Mouse (Mus musculus) cerebellum, adult 18-20 months (tissue): ENCODE measurements at regions not wholly inside any gene's neighbourhood (a gene's known extent, or its start where the extent isn't known, plus 50 kb on each side); places are given as distances from the start of the nearest gene placed in this dataset.

Source experiments
- DNase-seq, 2 experiments: peaks; one replicate each; pipeline ENCODE4 v3.0.0; 2021

DNA sequence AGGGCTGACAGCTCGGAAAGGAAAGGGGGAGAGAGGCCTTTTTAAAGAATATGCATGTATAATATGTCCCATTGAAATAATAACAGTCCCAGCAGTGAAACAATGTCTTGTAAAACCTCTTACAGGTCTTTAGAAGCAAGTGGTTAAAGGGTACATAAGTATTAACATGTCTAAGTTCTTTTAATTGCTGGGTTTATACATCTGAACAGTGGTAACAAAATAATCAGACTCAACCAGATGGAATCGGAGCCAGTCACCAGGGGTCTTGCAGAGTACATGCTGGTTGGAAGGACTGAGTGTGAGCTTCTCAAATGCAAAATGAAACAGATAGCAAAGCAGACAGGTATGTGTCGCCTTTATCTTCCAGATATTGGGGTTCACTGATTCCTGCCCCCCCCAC lies 317.3 kb downstream of the Nsun3 start:
- DNase-seq: no peak

DNA sequence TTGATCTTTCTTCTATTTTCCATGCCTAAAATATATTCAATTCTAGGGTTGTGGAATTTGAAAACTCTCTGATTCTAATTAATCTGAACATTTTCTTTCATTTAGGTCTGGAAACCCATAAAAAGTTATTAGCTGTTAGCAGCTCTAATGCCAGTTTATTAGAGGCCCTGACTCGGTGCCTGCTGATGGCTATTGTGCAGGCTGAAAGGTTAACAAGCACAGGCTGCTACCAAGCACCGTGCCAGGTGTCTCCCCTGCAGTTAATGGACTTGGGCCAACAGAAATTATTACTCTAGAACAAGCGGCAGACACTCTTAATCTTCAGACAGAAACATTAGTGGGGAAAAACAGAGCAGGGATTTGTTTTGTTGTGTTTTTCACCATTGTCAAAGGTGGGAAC lies 317.8 kb downstream of the Nsun3 start:
- DNase-seq: peak in 1 of 2 experiments; percentile 2

- DNase-seq: no peak
These were observed 326.6 kb downstream of the Nsun3 start for GRCm38 (mm10) chr16:62459949-62460551.

GRCm38 (mm10) chr16:62449735-62450134 lies 336.9 kb downstream of the Nsun3 start:
- DNase-seq: no peak

- no peak for DNase-seq
These were observed 339.2 kb downstream of the Nsun3 start for GRCm38 (mm10) chr16:62447380-62447779.

DNA sequence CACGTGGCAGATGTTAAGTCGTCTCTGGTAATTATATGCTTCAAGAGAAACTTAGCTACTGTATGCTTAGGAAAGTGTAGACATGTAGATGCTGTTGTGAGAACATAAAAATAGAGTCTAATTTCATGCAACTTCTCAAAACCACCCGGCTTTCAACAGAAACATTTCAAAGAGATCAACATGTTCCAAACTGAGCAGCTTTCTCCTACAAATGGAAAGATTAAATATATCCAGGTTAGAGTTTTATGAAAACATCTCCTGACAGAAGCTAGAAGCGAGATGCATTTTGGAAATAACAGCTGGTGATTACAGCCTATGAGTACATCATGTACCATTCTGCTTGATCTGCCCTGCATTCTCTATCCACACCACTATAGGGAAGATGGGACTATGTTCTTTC lies 345.4 kb downstream of the Nsun3 start:
- DNase-seq: no peak

GRCm38 (mm10) chr16:62433125-62433524 lies 353.5 kb downstream of the Nsun3 start:
- no peak for DNase-seq

- peak; percentile 3 to 6 for DNase-seq
These were observed 372.1 kb downstream of the Nsun3 start for GRCm38 (mm10) chr16:62414485-62414884.

DNA sequence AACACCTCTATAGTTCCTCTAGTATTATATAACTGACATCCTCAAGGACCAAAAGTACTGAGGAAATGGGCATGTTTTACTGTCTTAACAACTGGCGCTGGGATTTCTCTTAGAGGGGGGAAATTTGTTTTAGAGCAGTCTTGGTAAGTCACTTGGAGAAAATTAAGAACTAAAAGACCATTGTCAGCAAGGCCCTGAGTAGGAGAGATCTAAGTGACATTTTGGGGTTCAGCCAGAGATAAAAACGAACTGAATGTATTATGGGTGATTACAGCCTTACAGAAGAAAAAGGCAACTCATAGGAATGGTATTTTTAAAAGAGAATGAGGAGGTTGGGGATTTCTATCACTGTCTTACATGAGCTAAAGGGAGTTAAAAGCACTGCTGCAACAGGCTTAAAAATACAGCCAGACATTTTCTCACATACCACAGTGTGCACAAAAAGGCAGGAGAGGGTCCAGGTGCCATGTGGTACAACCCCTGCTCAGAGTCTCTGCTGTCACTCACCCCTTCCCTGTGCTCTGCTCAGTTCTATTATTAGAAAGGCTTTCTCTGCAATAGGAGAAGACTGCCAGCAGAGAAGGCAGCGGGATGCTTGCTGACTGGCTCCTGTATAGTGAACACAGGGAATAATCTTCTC lies 379.0 kb downstream of the Nsun3 start:
- DNase-seq: no peak

GRCm38 (mm10) chr16:62406458-62406857 lies 380.2 kb downstream of the Nsun3 start:
- no peak for DNase-seq

DNA sequence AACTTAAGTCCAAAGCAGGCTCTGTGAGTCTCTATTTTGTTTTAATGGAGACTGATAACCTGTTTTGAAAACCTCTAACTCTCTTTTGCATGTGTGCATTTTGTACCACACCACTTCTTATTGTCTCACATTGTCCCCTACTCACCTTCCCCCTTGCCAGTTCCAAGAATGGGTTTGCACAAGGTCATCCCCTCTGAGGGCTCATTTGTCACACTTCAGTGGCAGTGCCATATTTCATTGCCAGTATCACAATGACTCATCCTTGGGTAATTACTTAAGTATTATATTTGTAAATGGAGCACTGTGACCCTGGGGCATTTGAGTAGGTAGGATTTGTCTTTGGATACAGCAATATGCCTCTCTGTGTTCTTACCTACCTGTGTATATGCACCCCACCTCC lies 429.3 kb downstream of the Nsun3 start:
- no peak for DNase-seq

DNA sequence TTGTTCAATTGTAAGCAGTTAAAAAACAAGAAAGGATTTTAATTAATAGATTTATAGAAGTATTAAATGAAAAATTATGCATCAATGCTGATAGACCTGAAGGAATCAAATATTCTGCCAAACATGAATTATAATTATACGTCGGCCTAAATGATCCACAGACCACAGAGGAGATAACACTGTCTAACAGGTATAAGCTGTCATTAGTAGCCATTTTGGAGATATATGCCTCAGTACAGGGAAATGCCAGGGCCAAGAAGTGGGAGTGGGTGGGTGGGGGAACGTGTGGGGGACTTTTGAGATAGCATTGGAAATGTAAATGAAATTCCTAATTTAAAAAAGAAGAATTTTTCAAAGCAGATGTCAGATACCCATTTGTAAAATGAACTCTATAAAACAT lies 430.3 kb downstream of the Nsun3 start:
- no peak for DNase-seq

DNA sequence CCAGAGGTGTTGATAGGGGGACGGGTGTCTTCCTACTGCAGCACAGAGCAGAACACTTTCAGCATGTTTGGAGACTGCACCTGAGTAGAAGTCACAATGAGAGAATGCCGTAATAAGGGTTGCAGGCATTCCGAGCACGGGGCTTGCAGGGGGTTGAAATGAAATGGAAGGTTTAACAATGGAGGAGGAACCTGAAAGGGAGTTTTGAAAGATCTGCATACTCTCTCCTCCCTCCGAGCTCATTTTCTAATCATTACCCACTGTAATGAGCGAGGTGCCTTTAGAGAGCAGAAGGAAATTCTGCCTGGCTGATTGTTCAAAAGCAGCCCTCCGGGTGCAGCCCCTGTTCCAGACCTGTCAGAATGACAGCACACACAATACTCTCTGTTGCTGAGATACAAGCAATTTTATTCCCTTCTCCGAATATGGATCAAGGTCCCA lies 430.8 kb downstream of the Nsun3 start:
- DNase-seq: no peak

GRCm38 (mm10) chr16:62327378-62328036 lies 459.1 kb downstream of the Nsun3 start:
- no peak for DNase-seq

DNA sequence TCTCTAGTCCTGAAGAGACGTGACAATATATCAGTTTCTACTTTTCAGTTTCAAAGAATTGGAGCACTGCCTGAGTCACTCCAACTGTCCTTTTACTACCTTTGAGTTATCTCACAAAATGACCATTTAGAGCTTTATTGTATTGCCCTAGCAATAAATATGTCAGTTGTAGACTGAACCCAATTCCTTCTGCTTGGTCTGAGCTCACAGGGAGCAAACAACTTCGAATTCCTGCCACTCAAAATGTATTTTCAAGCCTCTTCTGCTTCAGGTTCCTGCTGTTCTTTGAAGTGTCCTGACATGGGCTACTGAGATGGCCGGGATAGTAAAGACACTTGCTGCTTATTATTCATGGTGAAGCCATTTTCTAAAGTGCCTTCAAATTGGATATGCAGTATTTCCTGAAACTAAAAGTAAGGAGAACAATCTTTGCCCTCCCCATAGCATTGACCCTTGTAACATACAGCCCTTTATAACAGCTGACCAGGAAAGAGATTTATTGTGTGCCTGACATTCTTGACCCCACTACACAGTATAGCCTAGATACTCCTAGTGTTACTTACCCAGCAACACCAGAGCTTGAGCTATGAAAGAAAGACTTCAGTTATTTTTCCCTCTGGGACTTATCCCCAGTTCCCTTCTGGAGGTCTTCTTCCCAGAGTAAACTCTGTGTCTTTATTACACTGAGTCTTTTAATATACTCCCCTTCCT lies 460.9 kb downstream of the Nsun3 start:
- no peak for DNase-seq

- DNase-seq: no peak
These were observed 463.8 kb downstream of the Nsun3 start for GRCm38 (mm10) chr16:62322809-62323208.

GRCm38 (mm10) chr16:62288948-62289347 lies 497.7 kb downstream of the Nsun3 start:
- DNase-seq: no peak
